Mouse (Mus musculus) mature B cell (primary cell): Measurements from ENCODE around the gene Bola1.
"Not testable (repeated sequence)": the region's sequence is repeated elsewhere in the genome, so short reads cannot be mapped to it uniquely, and the experiment has no call there.

ENCODE experiments used
- in situ Hi-C: fragments of 300-500 bp; cut with MboI; formaldehyde crosslinking; loops from 2 replicates; pipeline ENCODE4 v1.14.3; 2019

Bola1 gene

GRCm38 (mm10) chr3:96181510-96182381 is 37.8 kb downstream of the Bola1 start:
- in situ Hi-C loops = no loop called here

DNA sequence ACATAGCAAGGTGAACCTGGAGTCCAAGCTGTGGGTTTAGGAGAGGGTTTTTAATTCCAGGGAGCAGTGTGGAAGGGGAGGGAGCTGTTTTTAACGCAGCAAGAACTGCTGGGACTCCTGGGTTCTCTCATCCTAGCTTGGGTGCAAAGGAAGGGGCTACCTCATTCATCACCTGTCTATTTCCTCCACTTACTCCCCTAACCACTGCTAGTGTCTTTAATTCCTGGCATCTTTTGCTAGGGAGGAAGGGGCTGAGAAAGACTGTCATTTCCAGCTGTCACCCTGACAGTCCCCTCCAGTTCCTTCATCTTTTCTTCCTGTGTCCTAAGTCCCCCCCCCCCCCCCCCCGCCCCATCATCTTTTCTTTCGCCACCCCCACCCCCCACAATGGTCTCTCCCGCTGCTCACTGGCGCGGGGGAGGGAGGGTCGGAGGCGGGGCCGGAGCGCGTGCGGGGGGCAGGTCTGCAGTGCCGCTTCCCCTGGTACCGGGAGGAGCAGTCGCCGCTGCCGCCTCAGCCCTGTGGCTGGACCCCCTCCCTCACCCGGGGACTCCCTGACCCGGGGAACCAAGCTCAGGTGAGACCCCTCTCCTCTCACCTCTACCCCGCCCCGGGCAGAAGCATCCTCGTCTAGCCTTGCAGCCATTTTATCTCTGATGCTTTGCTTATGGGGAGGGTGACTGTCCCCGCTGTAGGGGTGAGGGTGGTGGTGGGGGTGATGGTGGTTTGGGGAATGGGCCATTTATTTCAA is 38.6 kb downstream of the Bola1 start, which contains the start of gene Sv2a:
TSS of gene Sv2a (plus strand) at position 425 of the 751 bp plus-strand sequence.
- in situ Hi-C loops = no loop called here

DNA sequence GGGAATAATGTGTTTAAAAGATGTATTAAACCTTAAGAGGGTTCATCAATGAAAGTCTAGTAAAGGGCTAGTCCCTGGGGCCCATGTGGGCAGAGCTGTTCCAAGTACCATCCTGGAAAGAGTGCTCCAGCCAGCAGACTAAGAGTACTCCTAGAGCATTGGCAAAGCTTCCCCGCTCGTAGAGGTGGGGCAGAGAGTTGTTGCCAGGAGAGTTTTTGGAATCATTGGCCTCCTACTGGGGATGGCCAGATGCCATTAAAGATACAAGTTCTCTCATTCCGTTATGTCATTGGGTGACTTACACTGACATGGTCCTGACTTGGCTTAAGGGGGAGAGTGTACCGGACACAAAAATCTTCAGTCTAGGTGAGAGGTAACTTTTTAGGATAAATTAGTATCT is 40.0 kb downstream of the Bola1 start:
- in situ Hi-C loops = no loop called here

GRCm38 (mm10) chr3:96178902-96179301 is 40.6 kb downstream of the Bola1 start:
- in situ Hi-C loops = no loop called here

- in situ Hi-C loops = no loop called here
Observed at GRCm38 (mm10) chr3:96178427-96178826, 41.1 kb downstream of the Bola1 start.

DNA sequence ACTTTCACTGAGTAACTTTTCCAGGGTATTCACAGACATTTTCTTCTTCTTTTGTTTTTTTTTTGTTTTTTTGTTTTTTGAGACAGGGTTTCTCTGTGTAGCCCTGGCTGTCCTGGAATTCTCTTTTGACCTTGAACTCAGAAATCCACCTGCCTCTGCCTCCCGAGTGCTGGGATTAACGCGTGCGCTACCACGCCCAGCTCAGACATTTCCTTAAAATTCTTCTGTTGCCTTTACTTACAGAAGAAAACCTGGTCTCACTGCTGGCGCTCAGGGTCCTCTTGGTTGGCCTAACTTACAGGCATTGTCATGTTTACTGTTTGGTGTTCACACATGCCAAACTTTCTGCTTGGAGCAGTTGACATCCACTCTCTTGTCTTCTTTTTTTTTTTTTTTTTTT is 44.3 kb downstream of the Bola1 start:
- in situ Hi-C loops = no loop called here

- in situ Hi-C loops = not testable (repeated sequence)
Observed at GRCm38 (mm10) chr3:96174042-96174441, 45.5 kb downstream of the Bola1 start.

GRCm38 (mm10) chr3:96173185-96173584 is 46.3 kb downstream of the Bola1 start:
- in situ Hi-C loops = no loop called here

GRCm38 (mm10) chr3:96172197-96173178 is 47.0 kb downstream of the Bola1 start, which contains the start of gene Sf3b4:
Sf3b4 (plus strand) TSS chr3:96172332.
- in situ Hi-C loops = no loop called here

DNA sequence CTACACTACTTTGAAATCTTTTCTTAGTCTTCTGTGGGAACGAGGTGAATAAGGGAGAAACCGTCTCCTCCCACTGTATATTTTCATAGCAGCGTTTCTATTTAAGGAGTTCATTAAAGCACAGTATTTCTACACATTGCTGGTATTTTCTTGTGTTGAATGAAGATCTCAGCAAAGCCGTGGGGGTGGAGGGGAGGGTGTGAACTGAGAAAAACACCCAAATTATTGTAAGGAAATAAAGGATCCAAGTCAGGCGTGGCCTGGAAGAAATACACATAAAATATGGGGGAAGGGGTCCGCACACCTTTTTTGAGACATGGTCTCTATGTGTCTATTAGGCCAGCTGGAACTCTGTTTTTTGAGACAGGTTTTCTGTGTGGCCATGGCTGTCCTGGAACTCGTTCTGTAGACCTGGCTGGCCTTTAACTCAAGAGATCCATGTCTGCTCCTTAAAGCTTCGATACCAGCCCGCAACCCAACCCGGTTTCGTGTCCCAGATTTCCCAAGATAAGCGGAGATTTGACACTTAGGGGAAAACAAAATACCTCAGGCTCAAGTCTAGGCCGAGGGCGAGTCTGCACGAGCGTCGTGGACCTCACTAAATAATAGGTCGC is 47.8 kb downstream of the Bola1 start:
- in situ Hi-C loops = no loop called here

DNA sequence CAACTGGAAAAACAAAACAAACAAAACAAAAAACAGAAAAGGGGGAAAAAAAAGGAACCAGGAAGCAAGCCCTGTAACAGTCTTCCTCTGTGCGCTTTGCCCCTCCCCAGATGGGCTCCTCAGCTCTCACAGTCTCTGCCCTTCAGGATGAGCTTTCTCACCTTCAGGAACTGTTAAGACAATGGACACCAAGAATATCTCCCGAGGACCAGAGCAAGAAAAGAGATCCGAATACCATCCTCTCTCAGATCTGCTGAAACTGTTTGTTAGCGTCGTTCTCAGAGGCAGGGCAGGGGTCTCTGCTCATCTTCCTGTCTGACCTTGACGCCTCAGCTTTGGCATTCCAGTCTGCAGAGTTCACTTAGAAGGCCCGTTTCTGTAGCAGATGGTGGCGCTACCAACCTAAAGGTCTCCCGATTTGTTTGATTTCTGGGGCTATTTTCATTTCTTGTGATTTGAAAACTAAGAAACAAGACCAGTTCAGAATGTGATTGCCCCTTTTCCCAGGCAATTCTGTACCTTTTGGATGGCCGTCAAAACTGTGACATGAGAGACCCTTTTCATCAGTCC is 48.4 kb downstream of the Bola1 start:
- in situ Hi-C loops = no loop called here

GRCm38 (mm10) chr3:96170276-96170675 is 49.2 kb downstream of the Bola1 start:
- in situ Hi-C loops = no loop called here

- in situ Hi-C loops = no loop called here
Observed at GRCm38 (mm10) chr3:96168466-96169158, 50.9 kb downstream of the Bola1 start.

GRCm38 (mm10) chr3:96163040-96163439 is 56.5 kb downstream of the Bola1 start:
- in situ Hi-C loops = no loop called here

- in situ Hi-C loops = no loop called here
Observed at GRCm38 (mm10) chr3:96161869-96162840, 57.4 kb downstream of the Bola1 start, which contains the start of gene Mtmr11. Mtmr11 (plus strand) TSS chr3:96162004.

DNA sequence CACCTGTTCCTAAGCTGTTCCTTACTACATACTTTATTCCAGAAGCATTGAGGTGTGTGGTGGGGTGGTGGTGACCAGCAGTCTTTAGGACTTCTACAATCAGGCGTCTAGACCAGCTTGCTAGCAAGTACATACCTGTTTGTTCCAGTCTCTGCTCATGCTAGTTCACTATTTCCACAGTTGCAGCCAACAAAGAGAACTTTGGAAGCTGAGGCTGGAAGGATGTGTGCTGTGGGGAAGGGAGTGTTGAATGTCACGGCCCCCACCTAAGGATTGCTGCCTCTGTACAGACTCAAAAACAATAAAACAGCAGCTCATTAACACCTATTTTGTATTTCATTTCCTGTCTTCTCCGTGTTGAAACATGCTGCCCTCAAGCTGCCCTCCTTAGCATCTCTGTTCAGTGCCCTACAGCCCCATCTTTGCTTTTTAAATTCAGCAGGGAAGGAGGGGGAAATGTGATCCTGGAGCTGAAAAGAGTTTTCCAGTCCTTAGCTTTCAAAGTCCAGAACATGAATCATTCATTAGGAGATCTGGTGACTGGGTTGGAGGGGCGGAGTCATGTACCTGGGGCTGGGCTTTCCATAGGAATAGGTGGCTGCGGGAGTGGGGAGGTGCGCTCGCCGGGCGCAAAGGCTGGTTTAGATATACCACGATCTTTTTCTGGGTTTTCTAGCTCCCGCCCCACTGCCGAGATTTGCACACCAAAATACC is 58.5 kb downstream of the Bola1 start:
- in situ Hi-C loops = no loop called here

DNA sequence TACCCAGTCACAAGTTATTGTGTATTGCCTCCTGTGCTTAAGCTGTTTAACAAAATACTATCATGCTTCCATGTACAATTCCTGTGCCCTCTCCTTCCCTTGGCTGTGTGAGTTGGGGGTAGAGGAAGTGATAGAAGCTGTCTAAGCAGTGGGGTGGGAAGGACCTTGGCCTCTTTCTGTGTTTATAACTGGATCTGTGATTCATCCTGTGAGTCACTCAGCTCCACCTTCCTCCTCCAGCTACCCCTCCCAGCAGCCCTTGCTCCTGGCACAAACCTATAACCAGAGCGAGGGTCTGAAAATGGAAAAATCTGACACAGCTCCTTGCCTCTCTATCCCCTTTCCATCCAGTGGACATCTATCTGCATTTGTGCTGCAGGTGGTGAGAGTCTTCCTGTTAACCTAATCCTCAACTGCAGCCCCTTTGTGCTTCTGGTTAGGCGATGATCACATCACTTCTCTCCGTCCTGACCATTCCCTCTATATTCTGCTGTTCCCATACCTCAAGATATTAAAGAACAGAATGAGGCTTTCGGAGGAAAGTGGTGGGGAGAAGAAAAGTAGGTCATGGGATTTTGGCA is 59.2 kb downstream of the Bola1 start:
- in situ Hi-C loops = no loop called here

GRCm38 (mm10) chr3:96159820-96160219 is 59.7 kb downstream of the Bola1 start:
- in situ Hi-C loops = no loop called here
